Mouse (Mus musculus): Measurements from ENCODE around the gene Gm14403.
"Not testable (repeated sequence)": the region's sequence is repeated elsewhere in the genome, so short reads cannot be mapped to it uniquely, and the experiment has no call there.

- not testable (repeated sequence) for TF ChIP-seq POLR2A, CTCF (IDR thresholded peaks at IDR 0.05; ENCODE audit: insufficient read depth, low read depth, low read length)
These were observed 57.2 kb downstream of the Gm14403 start for GRCm38 (mm10) chr2:177555261-177555660.
